Mouse (Mus musculus) left cerebral cortex, adult 11 months (tissue): ENCODE measurements around the gene Wfdc1.

Experiments used
- DNase-seq: peaks from one replicate; pipeline ENCODE4 v3.0.0; 2022; ENCODE audit warnings: low spot score

Wfdc1 gene

DNA sequence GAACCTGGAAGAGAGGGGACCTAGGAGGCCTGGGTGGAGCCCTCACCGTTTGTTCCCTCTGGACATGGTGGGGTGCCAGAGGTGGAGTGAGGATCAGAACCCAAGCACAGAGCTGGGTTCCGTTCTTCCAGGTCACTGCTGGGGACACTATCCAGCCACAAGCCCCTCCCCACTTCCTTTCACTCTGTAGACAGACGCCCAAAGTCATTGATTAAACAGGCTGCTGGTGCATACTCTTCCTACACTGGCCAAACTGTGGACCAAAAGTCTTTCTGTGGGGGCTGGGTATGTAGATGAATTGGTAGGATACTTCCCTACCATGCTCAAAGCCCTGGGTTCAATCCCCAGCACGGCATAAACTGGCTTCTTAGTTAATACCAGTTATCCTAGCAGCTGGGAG lies 25.8 kb downstream of the Wfdc1 start:
- no peak for DNase-seq

DNA sequence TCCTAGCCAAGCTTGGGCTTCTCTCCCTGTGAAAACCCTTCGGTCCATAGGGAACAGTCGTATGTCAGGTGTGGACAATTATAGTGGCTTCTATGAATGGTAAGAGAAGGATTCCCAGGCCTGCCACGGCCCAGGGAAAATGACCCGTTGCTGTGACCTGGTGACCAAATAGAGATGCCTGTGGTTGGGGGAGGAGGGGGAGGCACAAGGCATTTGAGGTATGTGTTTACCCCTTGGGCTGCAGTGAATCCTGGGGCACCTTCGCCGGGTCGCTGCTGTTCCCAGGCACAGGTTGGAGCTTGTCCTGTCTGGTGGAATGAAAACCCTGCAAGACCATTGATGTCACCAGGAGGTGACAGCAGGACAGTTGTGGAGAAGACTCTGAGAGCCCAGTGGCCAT lies 28.5 kb downstream of the Wfdc1 start:
- no peak for DNase-seq

DNA sequence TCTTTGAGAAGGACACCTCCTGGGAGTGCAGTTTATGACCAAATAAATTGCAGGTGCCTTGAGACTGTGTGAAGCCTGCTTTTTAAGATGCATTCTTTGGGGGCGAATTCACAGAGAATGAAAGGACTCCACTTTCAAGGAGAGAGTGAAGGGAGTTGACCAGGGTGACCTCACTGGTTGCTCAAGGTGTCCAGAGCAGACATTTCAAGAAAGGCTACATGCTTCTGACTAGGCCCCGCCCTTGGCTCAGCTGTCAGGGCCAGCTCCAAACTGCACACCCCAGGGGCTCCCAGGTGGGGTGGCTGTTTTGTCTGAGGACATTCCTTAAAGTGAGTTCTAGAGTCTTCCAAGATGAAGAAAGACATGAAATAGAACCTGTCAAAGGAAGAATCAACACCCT lies 31.0 kb downstream of the Wfdc1 start:
- DNase-seq: no peak

DNA sequence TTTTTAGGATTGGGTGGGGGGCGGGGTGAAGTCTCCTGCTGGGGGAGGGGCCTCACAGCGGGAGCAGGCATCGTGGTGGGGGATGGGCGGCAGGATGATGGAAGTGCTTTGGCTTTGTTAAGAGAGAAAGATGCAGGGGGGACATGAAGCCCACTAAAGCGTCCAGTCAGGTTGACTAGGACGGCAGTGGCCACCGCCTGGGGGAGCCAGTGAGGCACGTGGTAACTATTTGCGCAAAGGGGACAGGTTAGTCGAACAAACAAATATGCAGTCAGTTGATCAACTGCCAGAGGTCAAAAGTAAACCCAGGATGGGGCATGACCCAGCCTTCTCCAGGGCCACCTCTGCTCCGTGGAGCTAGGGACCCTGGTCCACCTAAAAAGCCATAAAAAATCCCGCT lies 32.8 kb downstream of the Wfdc1 start:
- DNase-seq: no peak

DNA sequence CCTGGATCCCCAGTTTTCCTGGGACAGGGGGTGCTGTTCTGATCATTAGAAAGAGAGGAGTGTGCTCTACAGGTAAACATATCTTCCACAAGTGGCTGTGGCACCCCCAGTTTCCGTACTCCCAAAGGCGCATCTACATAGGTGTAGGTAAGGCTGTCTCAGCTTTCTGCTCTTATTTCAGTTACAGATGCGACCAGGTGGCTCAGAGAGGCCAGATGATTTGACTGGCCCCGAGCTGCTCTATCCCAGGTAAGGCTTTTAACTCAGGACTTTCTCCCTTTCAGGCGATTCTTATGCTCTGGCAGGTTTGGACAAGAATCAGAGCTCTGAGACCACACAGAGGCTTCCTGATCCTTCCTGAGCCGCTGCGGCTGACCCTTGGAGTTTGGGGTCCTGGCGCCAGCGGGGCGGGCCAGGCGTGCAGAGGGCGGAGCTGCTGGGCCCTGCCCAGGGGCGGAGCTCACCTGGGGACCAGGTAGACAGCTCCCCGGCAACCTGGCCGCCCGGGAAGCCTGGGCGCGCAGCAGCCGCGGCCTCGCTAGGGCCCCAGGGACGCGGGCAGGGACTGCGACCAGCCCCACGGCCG lies 33.5 kb downstream of the Wfdc1 start, which contains the start of gene Atp2c2:
Gene Atp2c2, plus strand, starts transcription at position 461 of the 586 bp plus-strand sequence.
- no peak for DNase-seq

DNA sequence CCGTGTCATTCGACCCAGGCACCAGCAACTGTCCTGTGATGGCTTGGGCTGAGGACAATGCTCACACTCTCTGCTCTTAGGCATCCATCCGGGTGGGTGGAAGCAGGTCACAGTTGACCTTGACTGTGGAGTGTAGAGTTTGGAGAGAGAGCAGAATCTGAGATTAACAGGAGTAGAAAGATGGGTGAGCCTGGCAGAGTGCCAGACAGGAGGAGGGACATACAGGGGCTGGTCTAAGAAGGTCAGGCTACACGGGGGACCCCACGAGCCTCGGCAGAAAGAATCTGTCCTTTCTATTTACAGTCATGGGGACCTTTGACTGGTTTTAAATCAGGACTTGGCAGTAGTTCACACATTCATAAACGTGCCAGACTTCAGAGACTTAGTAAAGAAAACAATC lies 36.8 kb downstream of the Wfdc1 start:
- no peak for DNase-seq

DNA sequence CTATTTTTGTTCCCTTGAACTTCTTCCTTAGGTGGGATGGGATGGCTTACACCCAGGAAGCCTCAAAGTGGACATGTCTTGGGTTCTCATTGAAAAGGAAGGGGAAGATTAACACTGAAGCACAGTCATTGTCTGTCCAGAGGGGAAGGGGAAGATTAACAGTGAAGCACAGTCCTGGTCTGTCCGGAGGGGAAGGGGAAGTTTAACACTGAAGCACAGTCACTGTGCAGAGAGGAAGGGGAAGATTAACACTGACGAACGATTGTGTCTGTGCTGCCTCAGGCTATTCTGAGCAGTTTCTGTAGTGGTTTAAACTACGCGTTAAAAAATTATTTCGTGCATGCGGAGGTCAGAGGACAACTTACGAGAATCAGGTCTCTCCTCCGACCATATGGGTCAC lies 41.0 kb downstream of the Wfdc1 start:
- no peak for DNase-seq

DNA sequence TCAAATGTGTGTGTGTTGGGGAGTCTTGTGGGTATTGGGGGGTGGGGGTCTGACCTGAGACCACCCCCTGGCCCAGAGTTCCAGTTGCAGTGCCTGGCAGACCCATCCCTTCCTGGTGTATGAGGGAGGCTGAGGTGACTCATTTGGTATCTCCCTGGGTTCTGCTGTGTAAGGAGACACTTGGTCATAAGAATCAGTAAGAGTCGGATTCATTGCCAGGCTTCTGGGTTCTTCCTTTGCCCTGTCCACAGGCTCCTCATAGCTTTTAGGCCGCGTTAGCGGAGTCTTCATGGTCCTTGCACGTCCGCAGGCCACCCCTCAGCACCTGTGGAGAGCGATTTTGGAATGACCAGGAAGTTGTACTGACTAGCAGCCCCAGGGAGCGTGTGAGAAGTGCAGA lies 42.3 kb downstream of the Wfdc1 start:
- no peak for DNase-seq

DNA sequence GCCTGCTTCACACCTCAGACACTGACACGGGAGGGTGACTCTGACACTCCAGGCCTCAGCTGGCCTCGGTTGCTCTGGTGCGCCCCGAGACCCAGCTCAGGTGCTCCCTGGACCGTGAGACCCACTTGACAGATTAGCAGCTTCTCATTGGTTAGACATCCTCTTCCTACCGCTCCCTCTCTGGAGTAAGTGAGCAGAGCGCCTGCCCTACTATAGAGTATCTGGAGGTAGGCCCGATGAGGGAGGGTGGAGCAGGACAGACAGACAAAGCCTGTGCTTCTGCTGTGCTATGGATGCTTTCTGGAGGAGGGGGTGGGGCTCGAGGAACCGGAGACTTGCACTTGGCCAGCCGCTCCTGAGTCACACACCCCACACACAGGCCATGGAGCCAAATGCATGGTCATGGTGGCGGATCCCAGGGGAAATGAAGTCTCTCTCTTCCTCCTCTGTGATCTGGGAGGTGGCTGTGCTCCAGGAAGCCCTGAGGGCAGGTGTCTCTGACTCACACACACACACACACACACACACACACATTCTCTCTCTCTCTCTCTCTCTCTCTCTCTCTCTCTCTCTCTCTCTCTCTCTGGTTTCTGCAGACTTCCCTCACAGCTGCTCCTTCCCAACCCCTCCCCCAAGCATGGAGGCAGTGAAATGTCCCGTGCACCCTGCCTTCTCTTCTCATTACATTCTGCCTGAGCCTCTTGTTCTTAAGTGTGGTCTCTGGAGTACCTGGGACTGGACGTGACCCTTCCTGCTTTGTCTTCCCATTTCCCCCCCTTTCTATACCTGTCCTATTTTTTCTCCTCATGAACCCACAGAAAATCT lies 42.9 kb downstream of the Wfdc1 start:
- DNase-seq: no peak

DNA sequence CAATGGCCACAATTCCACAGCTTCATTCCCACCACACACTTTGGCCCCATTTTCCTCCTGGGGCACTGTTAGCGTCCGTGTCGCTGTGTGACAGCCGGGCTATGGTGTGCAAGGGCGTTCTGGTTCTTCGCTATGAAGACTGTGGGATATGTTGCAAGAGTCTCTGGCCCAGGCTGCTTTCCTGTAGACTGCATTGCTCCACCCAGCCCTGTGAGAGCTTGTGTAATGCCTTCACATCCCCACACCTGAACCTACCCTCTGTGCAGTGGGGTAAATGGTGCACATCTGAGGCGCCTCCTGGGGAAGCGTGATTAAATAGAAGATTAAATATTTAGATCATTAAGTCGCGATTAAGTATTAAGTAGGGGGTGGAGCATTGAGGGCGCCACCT lies 43.5 kb downstream of the Wfdc1 start:
- DNase-seq: no peak

DNA sequence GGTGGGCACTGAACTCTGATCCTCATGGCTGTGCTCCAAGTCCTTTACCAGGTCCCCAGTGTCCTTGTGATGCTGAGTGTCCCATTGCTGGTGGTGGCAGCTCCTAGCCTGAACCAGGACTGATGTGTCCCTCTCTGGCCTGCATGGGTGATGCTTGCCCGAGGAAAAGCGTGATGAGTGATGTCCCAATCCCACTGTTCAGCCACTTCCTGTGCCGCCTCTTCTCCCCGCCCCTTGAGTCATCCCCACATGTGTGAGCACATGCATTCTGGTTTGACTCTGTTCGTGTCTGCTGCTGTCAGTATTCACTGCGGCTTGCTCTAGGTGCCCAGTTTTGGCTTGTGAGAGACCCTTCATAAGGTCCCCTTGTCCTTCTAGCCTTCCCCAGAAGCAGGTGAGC lies 46.1 kb downstream of the Wfdc1 start:
- no peak for DNase-seq

DNA sequence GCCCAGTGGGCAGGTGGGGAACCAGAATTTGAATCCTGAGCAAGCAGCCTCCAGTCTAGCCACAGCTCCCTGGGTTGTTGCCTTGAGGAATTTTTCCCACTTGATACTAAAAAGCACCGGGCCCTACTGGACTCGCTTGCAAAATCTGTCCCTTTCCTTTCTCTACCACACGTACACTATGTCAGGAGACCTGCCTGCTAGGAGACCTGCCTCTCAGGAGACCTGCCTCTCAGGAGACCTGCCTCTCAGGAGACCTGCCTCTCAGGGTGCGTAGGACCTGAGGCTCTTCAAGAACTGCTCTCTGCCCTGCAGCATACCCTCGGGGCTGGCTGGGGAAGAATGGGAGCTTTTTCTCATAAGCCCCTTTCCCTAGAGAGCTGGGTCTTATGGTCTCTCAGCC lies 47.3 kb downstream of the Wfdc1 start:
- DNase-seq: no peak

DNA sequence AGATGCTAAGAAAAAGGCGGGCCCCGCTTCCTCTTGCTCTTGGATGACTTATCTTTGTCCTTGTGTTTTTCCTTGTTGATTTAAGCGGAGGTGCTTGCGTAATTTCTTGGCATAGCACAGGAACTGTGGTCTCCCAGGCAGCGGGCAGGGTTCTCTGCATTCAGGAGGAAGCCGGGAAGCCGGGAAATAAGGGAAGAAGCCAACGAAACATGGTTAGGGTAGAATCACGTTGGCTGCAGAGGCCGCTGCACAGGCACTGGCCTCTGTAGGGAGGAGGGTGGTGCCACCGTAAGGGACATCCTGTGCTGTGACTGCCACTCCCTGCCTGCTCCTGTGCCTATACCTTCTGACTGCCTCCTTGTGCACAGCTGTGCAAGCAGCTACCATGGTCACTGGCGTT lies 49.1 kb downstream of the Wfdc1 start:
- no peak for DNase-seq

DNA sequence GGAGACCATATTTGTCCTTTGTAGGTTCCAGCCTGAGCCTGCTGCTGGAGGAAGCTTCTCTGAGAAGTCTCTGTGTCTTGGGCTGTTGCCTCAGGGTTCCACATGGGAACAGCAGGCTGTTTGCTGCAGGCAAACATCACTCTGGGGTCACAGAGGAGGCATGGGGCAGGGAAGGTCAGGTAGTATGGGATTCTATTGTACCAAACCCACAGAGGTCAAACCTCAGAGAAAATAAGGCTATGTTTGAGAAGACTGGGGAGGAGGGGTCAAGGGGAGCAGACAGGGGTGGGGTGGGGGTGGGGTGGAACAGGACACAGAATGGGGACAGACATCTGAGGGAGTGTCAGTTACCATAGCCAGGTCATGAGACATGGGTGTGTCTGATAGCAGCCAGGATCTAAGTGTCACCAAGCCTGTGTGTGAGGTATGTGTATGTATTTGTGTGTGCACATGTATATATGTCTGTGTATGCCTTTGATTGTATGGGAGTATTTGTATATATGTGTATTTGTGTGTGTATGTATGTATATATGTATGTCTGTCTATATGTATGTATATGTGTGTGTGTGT lies 50.6 kb downstream of the Wfdc1 start:
- no peak for DNase-seq

DNA sequence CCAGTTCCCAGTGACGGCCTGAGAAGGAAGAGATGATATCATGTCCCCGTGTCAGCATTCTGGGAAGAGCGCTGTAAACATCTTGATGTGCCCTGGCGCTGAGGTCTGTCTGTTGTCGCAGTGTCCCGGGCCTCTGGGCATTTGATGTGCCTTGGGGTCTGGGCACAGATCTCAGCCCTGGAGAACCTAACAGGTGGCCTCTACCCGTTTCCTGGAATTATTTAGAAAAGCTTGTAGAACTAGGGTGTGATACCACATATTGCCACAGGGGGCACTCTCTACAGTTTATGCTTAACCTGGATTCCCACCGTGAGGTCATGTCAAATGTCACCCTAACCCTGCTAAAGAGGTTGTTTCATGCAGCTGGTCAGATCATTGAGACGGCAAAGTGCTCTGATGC lies 51.6 kb downstream of the Wfdc1 start:
- DNase-seq: no peak

DNA sequence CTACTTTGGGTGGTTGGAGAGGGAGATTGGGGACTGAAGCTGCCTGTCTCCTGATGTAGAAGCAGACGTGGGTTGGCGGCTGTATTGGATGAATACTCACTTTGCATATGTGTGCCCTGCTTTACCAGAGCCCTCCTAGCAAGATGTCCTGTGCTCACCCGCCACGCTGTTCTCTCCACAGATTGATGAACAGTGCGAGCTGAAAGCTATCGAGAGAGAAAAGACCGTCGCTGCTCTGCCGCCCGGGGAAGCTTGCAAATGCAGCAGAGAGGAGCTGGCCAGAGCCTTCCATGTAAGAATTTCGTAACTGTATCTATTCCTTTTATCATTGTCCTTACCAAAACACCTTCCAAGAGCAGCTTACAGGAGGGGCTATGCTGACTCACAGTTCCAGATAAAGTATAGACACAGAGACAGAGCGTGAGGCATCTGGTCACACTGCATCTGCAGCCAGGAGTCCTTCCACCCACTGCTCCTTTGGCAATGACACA lies 52.9 kb downstream of the Wfdc1 start:
- peak; percentile 11 for DNase-seq

DNA sequence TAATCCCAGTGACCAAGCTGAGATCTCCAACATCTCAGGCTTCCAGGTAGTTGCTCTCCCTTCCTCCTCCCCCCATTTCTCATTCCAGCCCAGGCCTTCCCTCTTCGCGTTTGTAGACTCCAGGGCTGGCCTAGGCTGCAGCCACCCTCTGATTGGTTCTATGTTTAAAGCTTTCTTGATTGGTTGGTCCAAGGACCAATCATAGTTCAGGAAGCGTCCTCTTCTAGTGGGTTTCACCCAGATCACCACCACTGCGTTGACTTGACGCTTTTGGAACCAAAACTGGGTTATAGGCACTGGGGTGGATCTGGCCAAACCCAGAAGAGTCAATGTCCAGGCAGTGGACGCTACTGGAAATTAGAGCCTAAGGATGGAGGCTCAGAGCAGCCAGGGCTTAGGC lies 56.2 kb downstream of the Wfdc1 start:
- DNase-seq: no peak

DNA sequence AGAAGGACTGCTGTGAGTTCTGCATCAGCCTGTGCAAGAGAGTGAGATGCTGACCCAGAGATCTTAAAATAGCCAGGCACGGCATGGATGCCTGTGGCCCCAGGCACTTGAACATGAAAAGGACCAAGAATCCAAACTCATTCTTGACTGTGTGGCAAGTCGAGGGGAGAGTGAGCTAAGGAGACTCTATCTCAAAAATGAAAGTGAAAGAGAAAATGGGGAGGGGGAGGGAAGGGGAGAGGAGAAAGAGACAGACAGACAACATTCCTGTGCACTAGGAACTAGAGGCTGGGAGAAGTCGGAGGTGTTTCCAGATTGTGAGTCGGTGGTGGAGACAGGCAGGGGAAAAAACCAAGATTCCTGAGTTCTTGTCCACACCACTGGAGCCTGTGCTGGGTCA lies 57.5 kb downstream of the Wfdc1 start:
- DNase-seq: no peak

DNA sequence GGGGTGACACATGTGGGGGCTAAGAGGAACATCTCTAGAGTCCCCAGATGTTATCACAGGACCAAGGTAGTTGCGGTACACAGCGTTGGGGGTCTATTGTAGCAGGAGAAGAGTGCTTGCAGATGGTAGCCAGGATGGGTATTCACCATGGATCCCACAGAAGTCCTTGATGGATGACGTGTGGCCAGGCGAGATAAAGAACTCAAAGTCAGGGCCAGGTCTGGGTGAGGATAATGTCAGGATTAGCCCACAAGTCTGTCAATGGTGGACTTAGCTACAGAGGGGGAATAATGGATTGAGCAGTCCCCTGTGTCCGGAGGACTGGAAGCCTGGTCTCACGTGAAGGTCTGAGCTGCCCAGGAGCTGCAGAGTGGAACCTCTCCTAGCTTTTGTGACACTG lies 58.4 kb downstream of the Wfdc1 start:
- DNase-seq: no peak

DNA sequence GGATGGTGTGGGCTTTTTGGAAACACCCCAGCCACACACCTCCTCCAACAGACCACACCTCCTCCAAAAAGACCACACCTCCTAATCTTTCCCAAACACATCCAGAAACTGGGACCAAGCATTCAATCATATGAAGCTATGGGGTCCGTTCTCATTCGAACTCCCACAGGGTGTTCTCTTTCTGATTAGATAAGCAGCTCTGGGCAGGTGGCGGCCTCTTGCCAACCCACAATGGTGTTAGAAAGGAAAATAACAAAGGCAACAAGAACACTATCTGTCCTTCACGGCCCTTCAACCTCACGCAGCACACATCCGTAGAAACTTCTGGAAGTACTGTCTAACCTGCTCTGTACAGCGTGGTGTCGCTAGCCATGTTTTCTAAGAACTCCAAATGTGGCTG lies 60.9 kb downstream of the Wfdc1 start:
- DNase-seq: no peak

DNA sequence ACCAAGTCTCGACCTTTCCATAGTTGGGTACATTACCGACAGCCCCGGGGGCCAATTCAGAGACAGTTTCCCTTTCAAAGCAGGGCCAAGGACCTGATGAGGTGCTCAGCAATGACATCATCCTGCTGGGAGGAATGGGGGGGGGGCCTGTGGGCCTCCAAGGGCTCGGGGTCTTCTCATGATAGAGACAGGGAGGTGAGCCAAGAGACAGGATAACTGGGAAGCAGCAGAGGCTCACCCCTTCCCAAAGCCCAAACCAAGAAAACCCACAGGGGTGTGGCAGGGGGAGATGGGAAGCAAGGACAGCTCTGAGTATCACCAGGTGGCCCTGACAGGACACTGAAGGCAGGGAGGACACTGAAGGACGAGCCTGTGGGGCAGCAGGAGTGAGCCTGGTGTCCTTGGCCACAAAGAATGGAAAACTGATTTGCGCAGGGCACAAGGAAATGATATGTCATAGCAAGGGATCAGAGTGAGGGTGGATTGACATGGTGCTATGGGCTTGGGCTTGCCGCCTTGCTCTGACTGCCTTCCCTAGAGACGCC lies 62.3 kb downstream of the Wfdc1 start:
- no peak for DNase-seq

DNA sequence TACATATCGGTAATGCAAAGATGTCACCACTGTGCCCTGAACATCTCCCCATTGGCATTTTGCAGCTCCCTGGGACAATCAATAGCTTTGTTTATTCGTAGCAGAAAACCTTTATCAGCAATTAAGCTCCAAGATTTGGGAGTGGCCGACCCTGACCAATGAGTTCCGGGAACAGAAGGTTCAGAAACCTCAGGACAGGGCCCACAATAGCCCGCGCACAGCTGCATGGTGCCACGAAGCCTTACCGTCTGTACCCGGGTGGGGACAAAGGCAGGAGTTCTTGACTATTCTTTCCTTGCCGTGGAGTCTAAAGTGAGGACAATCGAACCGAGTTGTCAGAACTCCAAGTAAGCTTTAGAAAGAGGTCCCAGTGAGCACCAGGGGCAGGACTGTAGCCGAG lies 65.9 kb downstream of the Wfdc1 start:
- DNase-seq: no peak

DNA sequence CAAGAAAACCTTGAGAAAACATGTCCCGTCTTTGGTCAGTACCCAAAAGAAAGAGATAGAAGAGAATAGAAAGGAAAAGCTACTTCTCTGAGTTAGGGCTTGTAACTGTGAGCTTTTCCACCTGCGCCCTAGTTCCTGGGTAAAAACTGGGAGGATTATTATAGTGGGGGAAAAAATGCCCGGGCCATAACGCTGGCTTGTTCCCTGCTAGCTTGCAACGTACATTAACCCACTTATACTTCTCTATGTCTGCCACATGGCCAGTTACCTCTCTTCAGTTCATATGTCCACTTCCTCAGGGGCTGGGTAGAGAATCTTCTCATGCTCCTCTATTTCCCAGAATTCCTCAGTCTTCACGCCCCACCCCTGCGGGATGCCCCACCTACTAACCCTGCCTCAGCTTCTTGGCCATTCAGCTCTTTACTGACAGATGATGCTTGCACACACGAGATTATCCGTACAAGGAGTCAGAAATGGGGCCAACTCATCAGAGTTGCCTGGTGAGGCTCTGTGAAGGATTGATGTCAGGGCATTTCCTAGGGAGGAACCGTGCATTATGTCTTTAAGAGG lies 70.3 kb downstream of the Wfdc1 start:
- no peak for DNase-seq
